Mouse (Mus musculus) liver, embryonic 14.5 days (tissue): Measurements from ENCODE around the gene Serinc4. TPM values are rescaled to one million over a fixed set of nuclear protein-coding genes. Genes with fewer than 3 reads are reported as not detected.
"Not testable (repeated sequence)": the region's sequence is repeated elsewhere in the genome, so short reads cannot be mapped to it uniquely, and the experiment has no call there.

Experiments
- ATAC-seq: fragments of 200-750 bp; cut with Nextera tagmentation; 2 replicates; pipeline ENCODE4 v1.8.0; 2017; ENCODE audit warnings: moderate number of reproducible peaks, mild to moderate bottlenecking, moderate library complexity; ENCODE audit not compliant: insufficient read depth
- DNase-seq, 3 experiments: peaks; one replicate each; pipeline ENCODE4 v3.0.0-alpha.2; 2012 to 2013; ENCODE audit warnings: low read depth in 3 of 3, low spot score in 3 of 3
- H3K27ac ChIP-seq: fragments of 300-500 bp; sonication (generic); 2 replicates; pipeline ENCODE4 v1.5.1; 2014; ENCODE audit warnings: moderate library complexity, mild to moderate bottlenecking, control low read depth, inconsistent platforms
- H3K27me3 ChIP-seq: fragments of 300-500 bp; sonication (generic); 2 replicates; pipeline ENCODE4 v1.6.1; 2014; ENCODE audit warnings: mild to moderate bottlenecking, low read length, moderate library complexity; ENCODE audit not compliant: control insufficient read depth, insufficient read depth
- H3K36me3 ChIP-seq: fragments of 300-500 bp; sonication (generic); replicated peaks from 2 replicates; pipeline ENCODE4 v1.6.1; 2014; ENCODE audit warnings: low read depth; ENCODE audit not compliant: control insufficient read depth, insufficient read depth
- H3K4me1 ChIP-seq, 2 experiments: fragments of 200-500 bp in 1 of 2; fragments of 300-500 bp in 1 of 2; sonication (generic) in 1 of 2; replicated peaks; 2 replicates each; pipeline ENCODE4 v1.6.1; 2012 to 2014; ENCODE audit warnings: antibody characterized with exemption in 1 of 2, inconsistent platforms in 1 of 2, low read length in 1 of 2; ENCODE audit not compliant: control insufficient read depth in 2 of 2, insufficient read depth in 2 of 2
- H3K4me2 ChIP-seq: fragments of 300-500 bp; sonication (generic); 2 replicates; pipeline ENCODE4 v1.6.1; 2014; ENCODE audit warnings: low read depth, mild to moderate bottlenecking, control low read depth, moderate library complexity
- H3K4me3 ChIP-seq, 2 experiments: fragments of 200-500 bp in 1 of 2; fragments of 300-500 bp in 1 of 2; sonication (generic) in 1 of 2; 2 replicates each; pipeline ENCODE4 v1.5.1; 2012 to 2014; ENCODE audit warnings: low read depth in 2 of 2, low read length in 2 of 2, mild to moderate bottlenecking in 2 of 2, control low read depth in 1 of 2, inconsistent platforms in 1 of 2, moderate library complexity in 1 of 2; ENCODE audit not compliant: insufficient read depth in 1 of 2
- H3K9ac ChIP-seq: fragments of 300-500 bp; sonication (generic); replicated peaks from 2 replicates; pipeline ENCODE4 v1.6.1; 2014; ENCODE audit warnings: mild to moderate bottlenecking, control low read depth, moderate library complexity
- H3K9me3 ChIP-seq: fragments of 300-500 bp; sonication (generic); 2 replicates; pipeline ENCODE4 v1.6.1; 2016; ENCODE audit warnings: low read length, mixed read lengths; ENCODE audit not compliant: control insufficient read depth
- CTCF ChIP-seq: IDR thresholded peaks from 2 replicates; pipeline ENCODE4 v1.5.1; 2016; ENCODE audit warnings: antibody characterized with exemption, low read depth, control low read depth
- EP300 ChIP-seq: IDR thresholded peaks from 2 replicates; pipeline ENCODE4 v1.6.1; 2016; ENCODE audit warnings: antibody characterized with exemption, low read depth
- WGBS: fragments of 180-500 bp; shearing (Covaris S2); extraction: QIAGEN DNeasy Blood & Tissue Kit; methylation state at CpG from one replicate; pipeline ENCODE4 v1.1.7; 2014; ENCODE audit not compliant: insufficient replicate concordance; 5-methylcytosine and 5-hydroxymethylcytosine counted together
- polyA plus RNA-seq, 2 experiments: library from polyadenylated mRNA; depleted of rRNA in 1 of 2; stranded (reverse) in 1 of 2; unstranded in 1 of 2; fragments of >200 nt; fragmentation: Nextera tagmentation in 1 of 2; extraction: Ambion mirVana in 1 of 2; gene quantifications; 2 replicates each; pipeline versions ENCODE4 v1.2.1 to v1.2.3; 2012 to 2014

Serinc4 gene
- polyA plus RNA-seq, 2 experiments, result 0.08 to 0.22 TPM

DNA sequence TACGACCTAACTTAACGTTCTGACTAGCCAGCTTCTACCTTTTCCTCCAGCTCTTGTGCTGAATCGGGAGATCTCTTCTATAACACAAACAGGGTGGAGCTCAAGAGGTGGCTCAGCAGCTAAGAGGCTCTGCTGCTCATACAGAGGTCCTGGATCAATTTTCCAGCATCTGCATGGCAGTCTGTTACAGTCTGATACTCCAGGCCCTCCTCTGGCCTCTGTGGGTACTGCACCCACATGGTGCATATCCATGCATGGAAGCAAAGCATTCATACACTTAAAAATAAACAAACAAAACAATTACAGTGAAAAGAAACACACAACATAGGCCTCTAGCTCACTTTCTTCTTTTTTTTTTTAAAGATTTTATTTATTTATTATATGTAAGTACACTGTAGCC lies 16.2 kb upstream of the Serinc4 start:
- H3K27me3 ChIP-seq, H3K36me3 ChIP-seq, H3K4me2 ChIP-seq, H3K9me3 ChIP-seq, H3K27ac ChIP-seq, H3K4me1 ChIP-seq, H3K9ac ChIP-seq, ATAC-seq, H3K4me3 ChIP-seq, DNase-seq: not testable (repeated sequence)
- WGBS, result 84% methylated on average over 3 of the region's 3 CpGs
- peak; percentile 14; the same call in 1 of the 2 replicates for TF ChIP-seq CTCF

GRCm38 (mm10) chr2:121468982-121469381 lies 12.4 kb upstream of the Serinc4 start:
- DNase-seq, H3K27me3 ChIP-seq, H3K9ac ChIP-seq, H3K9me3 ChIP-seq, H3K4me2 ChIP-seq, H3K36me3 ChIP-seq, H3K4me3 ChIP-seq, H3K27ac ChIP-seq, ATAC-seq, H3K4me1 ChIP-seq: not testable (repeated sequence)
- 50% methylated on average over 2 of the region's 6 CpGs for WGBS

- DNase-seq, result no peak
- no peak for TF ChIP-seq EP300
- no peak for TF ChIP-seq CTCF
Observed at GRCm38 (mm10) chr2:121460071-121460470, 3.5 kb upstream of the Serinc4 start.

GRCm38 (mm10) chr2:121455534-121455933 lies 1.0 kb downstream of the Serinc4 start:
- TF ChIP-seq CTCF (no peak), EP300 (no peak)
- Histone ChIP-seq H3K4me1 (peaks cover 11 to 15% of the 10 kb centered on the region in 2 experiments), H3K36me3 (peaks cover 24% of the 10 kb centered on the region), H3K9ac (no peak overlapping the region), H3K27me3 (no peaks in the 10 kb centered on the region), H3K9me3 (no peaks in the 10 kb centered on the region), H3K4me2 (no peak overlapping the region), H3K27ac (no peak overlapping the region), H3K4me3 (no peak overlapping the region)
- no peak for ATAC-seq
- no peak for DNase-seq
- WGBS, result 68% methylated on average over 5 of the region's 5 CpGs

More at GRCm38 (mm10) chr2:121460071-121460470, 3.5 kb upstream of the Serinc4 start:
- no peak for ATAC-seq
- no peaks in the 10 kb centered on the region for H3K27me3 ChIP-seq
- H3K9ac ChIP-seq, result no peak overlapping the region
- H3K4me3 ChIP-seq, result no peak overlapping the region
- H3K36me3 ChIP-seq, result peaks cover 11% of the 10 kb centered on the region
- H3K4me2 ChIP-seq, result no peak overlapping the region
- no peaks in the 10 kb centered on the region for H3K9me3 ChIP-seq
- peaks cover 10 to 11% of the 10 kb centered on the region in 2 experiments for H3K4me1 ChIP-seq
- WGBS, result 64% methylated on average over 2 of the region's 2 CpGs
- H3K27ac ChIP-seq, result no peak overlapping the region

- H3K4me1 ChIP-seq, result peaks cover 13 to 19% of the 10 kb centered on the region in 2 experiments
- no peak overlapping the region for H3K4me2 ChIP-seq
- peaks cover 20% of the 10 kb centered on the region for H3K36me3 ChIP-seq
- DNase-seq (no peak), ATAC-seq (no peak)
- H3K27ac ChIP-seq, result no peak overlapping the region
- no peaks in the 10 kb centered on the region for H3K9me3 ChIP-seq
- WGBS, result 79% methylated on average over 6 of the region's 6 CpGs
- no peaks in the 10 kb centered on the region for H3K27me3 ChIP-seq
- TF ChIP-seq CTCF (no peak), EP300 (no peak)
- no peak overlapping the region for H3K4me3 ChIP-seq
- H3K9ac ChIP-seq, result no peak overlapping the region
Observed at GRCm38 (mm10) chr2:121453917-121454316, 2.7 kb downstream of the Serinc4 start.
